Mouse (Mus musculus) central nervous system, embryonic 18 days (tissue): Measurements from ENCODE around the gene Zfp879. TPM values are rescaled to one million over a fixed set of nuclear protein-coding genes. Genes with fewer than 3 reads are reported as not detected.

Source experiments
- polyA plus RNA-seq: library from polyadenylated mRNA; depleted of rRNA; stranded (reverse); fragments of >200 nt; gene quantifications from 2 replicates; pipeline ENCODE4 v1.2.3, GENCODE M21; 2012; rRNA removed

Gene Zfp879
- polyA plus RNA-seq = 2.6 and 2.7 TPM in 2 replicates

GRCm38 (mm10) chr11:50841023-50841735 is at the start of gene Zfp879:
Gene Zfp879, minus strand, starts transcription at chr11:50841552.

GRCm38 (mm10) chr11:50887390-50888128 is 46.2 kb upstream of the Zfp879 start, which contains the start of gene Zfp454:
Gene Zfp454, minus strand, starts transcription at chr11:50887651.

GRCm38 (mm10) chr11:50850177-50850735 is 8.9 kb upstream of the Zfp879 start, which contains the start of gene Grm6:
Gene Grm6, plus strand, starts transcription at chr11:50850685.

GRCm38 (mm10) chr11:50827010-50827953 is 14.1 kb downstream of the Zfp879 start, which contains the start of gene Zfp354c:
Gene Zfp354c, minus strand, starts transcription at chr11:50827724.

Other genes with a start within 250 kb of the Zfp879 start
- 10.6 and 10.8 TPM in 2 replicates for gene Adamts2, start 239.5 kb downstream of the Zfp879 start, polyA plus RNA-seq
- 35.9 and 38.0 TPM in 2 replicates for gene Zfp354c, start 13.8 kb downstream of the Zfp879 start, polyA plus RNA-seq
- gene Grm6, start 9.1 kb upstream of the Zfp879 start, polyA plus RNA-seq = 0.03 and 0.05 TPM in 2 replicates
- 8.7 and 9.3 TPM in 2 replicates for gene Zfp454, start 46.1 kb upstream of the Zfp879 start, polyA plus RNA-seq
- 25.9 and 26.2 TPM in 2 replicates for gene Zfp2, start 74.6 kb upstream of the Zfp879 start, polyA plus RNA-seq
- 3.4 and 3.8 TPM in 2 replicates for gene Zfp354b, start 90.1 kb upstream of the Zfp879 start, polyA plus RNA-seq
- not detected in 2 replicates for gene 4933414I15Rik, start 102.2 kb upstream of the Zfp879 start, polyA plus RNA-seq
- gene Prop1, start 112.2 kb upstream of the Zfp879 start, polyA plus RNA-seq = not detected in 2 replicates
- not detected in 2 replicates for gene Olfr1378, start 125.0 kb upstream of the Zfp879 start, polyA plus RNA-seq
- gene Olfr1377, start 140.4 kb upstream of the Zfp879 start, polyA plus RNA-seq = not detected in 2 replicates
- not detected in 2 replicates for gene Olfr51, start 162.0 kb upstream of the Zfp879 start, polyA plus RNA-seq
- not detected in 2 replicates for gene Olfr54, start 172.7 kb upstream of the Zfp879 start, polyA plus RNA-seq
- gene Olfr1375, start 206.6 kb upstream of the Zfp879 start, polyA plus RNA-seq = not detected in 2 replicates
- 12.3 and 16.9 TPM in 2 replicates for gene Zfp354a, start 217.7 kb upstream of the Zfp879 start, polyA plus RNA-seq